Mouse (Mus musculus) cerebellum, postnatal 36 days (tissue): Measurements from ENCODE around the gene Slmap.
"Not testable (repeated sequence)": the region's sequence is repeated elsewhere in the genome, so short reads cannot be mapped to it uniquely, and the experiment has no call there.

Experiments used
- DNase-seq, 2 experiments: peaks; one replicate each; pipeline ENCODE4 v3.0.0; 2021 to 2022; ENCODE audit warnings: mixed read lengths in 2 of 2

Slmap gene

GRCm38 (mm10) chr14:26386999-26387398, 147.7 kb downstream of the Slmap start:
- not testable (repeated sequence) for DNase-seq

GRCm38 (mm10) chr14:26385659-26386058, 149.1 kb downstream of the Slmap start:
- not testable (repeated sequence) for DNase-seq

- DNase-seq = no peak
Observed at GRCm38 (mm10) chr14:26379071-26379470, 155.7 kb downstream of the Slmap start.

- DNase-seq = peak; percentile 16 to 43
Observed at GRCm38 (mm10) chr14:26376652-26377051, 158.1 kb downstream of the Slmap start.
